Comparison of ENCODE assay signal across 8 mouse cellular contexts in the genomic region with DNA sequence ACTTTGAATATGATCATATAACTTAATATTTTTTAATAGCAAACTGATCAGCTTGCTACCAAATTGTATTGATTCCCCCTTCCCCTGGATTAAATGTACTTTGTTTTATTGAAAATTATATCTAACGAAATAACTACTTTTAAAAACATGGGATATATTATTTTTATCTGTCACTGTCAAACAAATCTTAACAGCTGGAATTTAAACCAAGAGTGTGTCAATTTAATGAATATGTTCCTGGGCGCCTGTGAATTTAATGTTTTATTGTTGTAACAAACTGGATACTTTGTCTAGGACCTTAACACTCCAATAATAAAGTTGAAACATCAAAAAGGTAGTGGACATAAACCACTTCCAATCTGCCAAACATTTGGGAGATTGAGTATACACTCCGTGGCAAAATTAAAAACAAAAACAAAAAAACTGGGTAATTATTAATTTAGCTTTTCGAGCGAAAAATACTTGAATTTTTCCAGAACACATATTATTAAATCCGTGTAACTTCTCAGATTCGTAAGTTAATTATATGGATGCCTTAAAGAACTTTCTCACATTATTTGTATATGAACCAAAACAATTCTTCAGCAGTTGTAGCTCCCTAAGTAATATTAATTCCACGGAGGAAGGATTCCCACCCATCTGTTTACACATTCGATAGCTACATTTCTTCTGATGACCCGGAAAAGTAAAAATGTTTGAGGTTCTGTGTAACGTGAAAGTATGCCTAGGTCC. TPM values are rescaled to one million over a fixed set of nuclear protein-coding genes. Genes with fewer than 3 reads are reported as not detected.
DNase-seq lines count a peak whose midpoint lies in the region; ATAC-seq and TF ChIP-seq lines count a peak whose summit lies in the region.

No protein-coding gene starts in this region.

- no peaks in the 10 kb centered on the region for H3K36me3 ChIP-seq in kidney, postnatal 0 days (ENCODE audit: insufficient read depth, low read length)
- no peaks in the 10 kb centered on the region for H3K36me3 ChIP-seq in embryonic facial prominence, embryonic 12.5 days
- no peaks in the 10 kb centered on the region for H3K36me3 ChIP-seq in hindbrain, postnatal 0 days (ENCODE audit: insufficient read depth, low read length)
- no peaks in the 10 kb centered on the region for H3K36me3 ChIP-seq in midbrain, embryonic 15.5 days (replicated peaks)

- H3K9ac ChIP-seq in kidney, postnatal 0 days (ENCODE audit: low read depth, low read length), result peak overlapping the region; percentile 41
- peak overlapping the region; percentile 67 for H3K9ac ChIP-seq in embryonic facial prominence, embryonic 12.5 days
- H3K9ac ChIP-seq in hindbrain, postnatal 0 days (replicated peaks; ENCODE audit: low read length), result peak overlapping the region; percentile 48
- H3K9ac ChIP-seq in midbrain, embryonic 15.5 days, result 0 out of 2 replicates have a peak overlapping the region, but pooled peaks have one; percentile 55

- H3K4me2 ChIP-seq in kidney, postnatal 0 days (ENCODE audit: low read length), result peak overlapping the region; percentile 60
- H3K4me2 ChIP-seq in embryonic facial prominence, embryonic 12.5 days (replicated peaks), result peak overlapping the region; percentile 68
- H3K4me2 ChIP-seq in hindbrain, postnatal 0 days (ENCODE audit: low read depth, low read length), result peak overlapping the region; percentile 58
- peak overlapping the region; percentile 84 for H3K4me2 ChIP-seq in midbrain, embryonic 15.5 days

- no peak for DNase-seq in kidney, postnatal 0 days (ENCODE audit: low spot score)
- DNase-seq in kidney, postnatal 4 days, result no peak
- no peak for DNase-seq in hindbrain, postnatal 0 days (ENCODE audit: low spot score)
- DNase-seq in right cerebral cortex, postnatal 36 days (ENCODE audit: low spot score in 2 of 2), result no peak
- DNase-seq in spleen, postnatal 14 days (ENCODE audit: low spot score in 2 of 2), result no peak
- no peak for DNase-seq in adrenal gland, postnatal 4 days (ENCODE audit: low spot score in 2 of 2)

- TF ChIP-seq CTCF in kidney, postnatal 0 days (IDR thresholded peaks at IDR 0.05; ENCODE audit: low read depth), result no peak
- no peak for TF ChIP-seq CTCF in hindbrain, postnatal 0 days (IDR thresholded peaks at IDR 0.05; ENCODE audit: low read depth)

- H3K4me3 ChIP-seq in kidney, postnatal 0 days (replicated peaks; ENCODE audit: low read depth, low read length), result peak overlapping the region; percentile 52
- H3K4me3 ChIP-seq in embryonic facial prominence, embryonic 12.5 days, result peak overlapping the region; percentile 56
- H3K4me3 ChIP-seq in hindbrain, postnatal 0 days (ENCODE audit: low read length), result peak overlapping the region; percentile 49
- peak overlapping the region; percentile 54 for H3K4me3 ChIP-seq in midbrain, embryonic 15.5 days

- no peaks in the 10 kb centered on the region for H3K9me3 ChIP-seq in kidney, postnatal 0 days (replicated peaks; ENCODE audit: low read length)
- no peaks in the 10 kb centered on the region for H3K9me3 ChIP-seq in embryonic facial prominence, embryonic 12.5 days
- no peaks in the 10 kb centered on the region for H3K9me3 ChIP-seq in hindbrain, postnatal 0 days (ENCODE audit: low read length)
- H3K9me3 ChIP-seq in midbrain, embryonic 15.5 days, result no peaks in the 10 kb centered on the region

- 13% methylated on average over 11 of the region's 11 CpGs for WGBS in kidney, postnatal 0 days
- 2% methylated on average over 11 of the region's 11 CpGs for WGBS in embryonic facial prominence, embryonic 12.5 days
- 6% methylated on average over 11 of the region's 11 CpGs for WGBS in hindbrain, postnatal 0 days
- WGBS in midbrain, embryonic 15.5 days, result 3% methylated on average over 11 of the region's 11 CpGs

- H3K27me3 ChIP-seq in kidney, postnatal 0 days (ENCODE audit: insufficient read depth, low read length), result peaks cover 16% of the 10 kb centered on the region
- no peaks in the 10 kb centered on the region for H3K27me3 ChIP-seq in embryonic facial prominence, embryonic 12.5 days
- H3K27me3 ChIP-seq in hindbrain, postnatal 0 days (ENCODE audit: insufficient read depth, low read length), result peaks cover 12% of the 10 kb centered on the region
- no peaks in the 10 kb centered on the region for H3K27me3 ChIP-seq in midbrain, embryonic 15.5 days (replicated peaks)

- 0 out of 2 replicates have a peak, but pooled peaks cover 11% of the 10 kb centered on the region for H3K4me1 ChIP-seq in kidney, postnatal 0 days (replicated peaks; ENCODE audit: insufficient read depth, low read length)
- H3K4me1 ChIP-seq in embryonic facial prominence, embryonic 12.5 days, result peaks cover 16% of the 10 kb centered on the region
- peaks cover 7% of the 10 kb centered on the region for H3K4me1 ChIP-seq in hindbrain, postnatal 0 days (ENCODE audit: insufficient read depth, low read length)
- peaks cover 31% of the 10 kb centered on the region for H3K4me1 ChIP-seq in midbrain, embryonic 15.5 days

- peak overlapping the region; percentile 73; the same call in 1 of the 2 replicates for H3K27ac ChIP-seq in kidney, postnatal 0 days
- peak overlapping the region; percentile 96 for H3K27ac ChIP-seq in embryonic facial prominence, embryonic 12.5 days
- H3K27ac ChIP-seq in hindbrain, postnatal 0 days, result peak overlapping the region; percentile 76
- H3K27ac ChIP-seq in midbrain, embryonic 15.5 days, result peak overlapping the region; percentile 81

- no peak for ATAC-seq in kidney, postnatal 0 days (replicated peaks; ENCODE audit: low FRiP score, low read depth)
- no peak for ATAC-seq in embryonic facial prominence, embryonic 12.5 days (ENCODE audit: insufficient number of reproducible peaks, insufficient read depth, low FRiP score, low TSS enrichment)
- ATAC-seq in hindbrain, postnatal 0 days, result no peak
- no peak for ATAC-seq in midbrain, embryonic 15.5 days (replicated peaks)

RNA-seq across cellular contexts. Expression of a gene that starts 2.2 kb away (rescaled TPM):
- 20.5 and 20.6 TPM in 2 replicates for polyA plus RNA-seq in kidney, postnatal 0 days (2015; fragmentation: Nextera tagmentation; extraction: Ambion mirVana)
- polyA plus RNA-seq in embryonic facial prominence, embryonic 12.5 days (2016; fragmentation: Nextera tagmentation; extraction: Ambion mirVana), result 109 TPM in 2 replicates
- total RNA-seq in hindbrain, postnatal 0 days (2014; rRNA removed), result 8.9 and 13.3 TPM in 2 replicates
- polyA plus RNA-seq in hindbrain, postnatal 0 days (2015; fragmentation: Nextera tagmentation; extraction: Ambion mirVana), result 16.1 and 16.6 TPM in 2 replicates
- 25.2 and 26.9 TPM in 2 replicates for polyA plus RNA-seq in midbrain, embryonic 15.5 days (2015; fragmentation: Nextera tagmentation; extraction: Ambion mirVana)
- total RNA-seq in adrenal gland, postnatal 4 days (2021), result 10 to 100 TPM; 16.9 to 17.5 TPM

RNA-seq across cellular contexts. Expression of a gene that starts 46.9 kb away (rescaled TPM):
- 60.9 and 69.0 TPM in 2 replicates for polyA plus RNA-seq in kidney, postnatal 0 days (2015; fragmentation: Nextera tagmentation; extraction: Ambion mirVana)
- polyA plus RNA-seq in embryonic facial prominence, embryonic 12.5 days (2016; fragmentation: Nextera tagmentation; extraction: Ambion mirVana), result 138 and 147 TPM in 2 replicates
- 54.3 and 60.9 TPM in 2 replicates for total RNA-seq in hindbrain, postnatal 0 days (2014; rRNA removed)
- 43.0 and 44.6 TPM in 2 replicates for polyA plus RNA-seq in hindbrain, postnatal 0 days (2015; fragmentation: Nextera tagmentation; extraction: Ambion mirVana)
- polyA plus RNA-seq in midbrain, embryonic 15.5 days (2015; fragmentation: Nextera tagmentation; extraction: Ambion mirVana), result 123 and 128 TPM in 2 replicates
- 10 to 100 TPM; 58.7 to 63.1 TPM for total RNA-seq in adrenal gland, postnatal 4 days (2021)
